Mouse (Mus musculus) forebrain, embryonic 16.5 days (tissue): ENCODE measurements around the gene Nr2f2. TPM values are rescaled to one million over a fixed set of nuclear protein-coding genes. Genes with fewer than 3 reads are reported as not detected.

ENCODE experiments used
- ATAC-seq: fragments of 200-750 bp; cut with Nextera tagmentation; 2 replicates; pipeline ENCODE4 v1.8.0; 2017; ENCODE audit warnings: mild to moderate bottlenecking, moderate library complexity
- H3K27ac ChIP-seq: fragments of 300-500 bp; sonication (generic); 2 replicates; pipeline ENCODE4 v1.5.1; 2014; ENCODE audit warnings: low read length, control low read depth
- H3K27me3 ChIP-seq: fragments of 300-500 bp; sonication (generic); replicated peaks from 2 replicates; pipeline ENCODE4 v1.6.1; 2014; ENCODE audit warnings: low read length; ENCODE audit not compliant: control insufficient read depth, insufficient read depth
- H3K36me3 ChIP-seq: fragments of 300-500 bp; sonication (generic); 2 replicates; pipeline ENCODE4 v1.6.1; 2014; ENCODE audit not compliant: control insufficient read depth, insufficient read depth
- H3K4me1 ChIP-seq: fragments of 300-500 bp; sonication (generic); replicated peaks from 2 replicates; pipeline ENCODE4 v1.6.1; 2014; ENCODE audit warnings: low read length; ENCODE audit not compliant: control insufficient read depth, insufficient read depth
- H3K4me2 ChIP-seq: fragments of 300-500 bp; sonication (generic); 2 replicates; pipeline ENCODE4 v1.6.1; 2014; ENCODE audit warnings: mild to moderate bottlenecking, low read length, control low read depth
- H3K4me3 ChIP-seq: fragments of 300-500 bp; sonication (generic); replicated peaks from 2 replicates; pipeline ENCODE4 v1.5.1; 2014; ENCODE audit warnings: mild to moderate bottlenecking, low read length, control low read depth
- H3K9ac ChIP-seq: fragments of 300-500 bp; sonication (generic); replicated peaks from 2 replicates; pipeline ENCODE4 v1.6.1; 2014; ENCODE audit warnings: low read depth, low read length, control low read depth
- H3K9me3 ChIP-seq: fragments of 300-500 bp; sonication (generic); 2 replicates; pipeline ENCODE4 v1.6.1; 2016; ENCODE audit warnings: low read length; ENCODE audit not compliant: control insufficient read depth
- whole genome bisulfite sequencing: fragments of 180-500 bp; shearing (Covaris S2); extraction: QIAGEN DNeasy Blood & Tissue Kit; methylation state at CpG from one replicate; pipeline ENCODE4 v1.1.7; 2014; 5-methylcytosine and 5-hydroxymethylcytosine counted together
- polyA plus RNA-seq: library from polyadenylated mRNA; unstranded; fragments of >200 nt; fragmentation: Nextera tagmentation; extraction: Ambion mirVana; gene quantifications from 2 replicates; pipeline ENCODE4 v1.2.1, GENCODE M21; 2015

Gene Nr2f2
- polyA plus RNA-seq, 1 experiment from 2014 or later = 88.4 TPM

- H3K9ac ChIP-seq = peak overlapping the region; percentile 4
- no peaks in the 10 kb centered on the region for H3K36me3 ChIP-seq
- H3K9me3 ChIP-seq = no peaks in the 10 kb centered on the region
- H3K27ac ChIP-seq = peak overlapping the region; percentile 54
- peak overlapping the region; percentile 32 for H3K4me2 ChIP-seq
- ATAC-seq = peak; percentile 51
- H3K4me1 ChIP-seq = peaks cover 22% of the 10 kb centered on the region; the same call in 1 of the 2 replicates
- peak overlapping the region; percentile 33 for H3K4me3 ChIP-seq
- H3K27me3 ChIP-seq = peaks cover 76% of the 10 kb centered on the region
- WGBS = under 1% methylated on average over 48 of the region's 48 CpGs
Observed at GRCm38 (mm10) chr7:70331243-70332063, 35.1 kb downstream of the Nr2f2 start.

- no peaks in the 10 kb centered on the region for H3K36me3 ChIP-seq
- H3K9me3 ChIP-seq = no peaks in the 10 kb centered on the region
- ATAC-seq = no peak; the same call in 1 of the 2 replicates
- peak overlapping the region; percentile 54 for H3K27ac ChIP-seq
- H3K4me1 ChIP-seq = peaks cover 22% of the 10 kb centered on the region; the same call in 1 of the 2 replicates
- 0 out of 2 replicates have a peak overlapping the region, but pooled peaks have one; percentile 15 for H3K9ac ChIP-seq
- WGBS = under 1% methylated on average over 19 of the region's 19 CpGs
- H3K4me3 ChIP-seq = peak overlapping the region; percentile 17
- peaks cover 75% of the 10 kb centered on the region for H3K27me3 ChIP-seq
- peak overlapping the region; percentile 32 for H3K4me2 ChIP-seq
Observed at GRCm38 (mm10) chr7:70330761-70331242, 35.7 kb downstream of the Nr2f2 start.

GRCm38 (mm10) chr7:70330207-70330562 lies 36.4 kb downstream of the Nr2f2 start:
- Histone ChIP-seq H3K27me3 (peaks cover 73% of the 10 kb centered on the region), H3K4me3 (no peak overlapping the region)
- WGBS = 4% methylated on average over 12 of the region's 12 CpGs

GRCm38 (mm10) chr7:70329521-70330206 lies 36.9 kb downstream of the Nr2f2 start:
- H3K9me3 ChIP-seq = no peaks in the 10 kb centered on the region
- no peak overlapping the region for H3K4me3 ChIP-seq
- ATAC-seq = no peak
- peak overlapping the region; percentile 32; the same call in 1 of the 2 replicates for H3K4me2 ChIP-seq
- peaks cover 72% of the 10 kb centered on the region for H3K27me3 ChIP-seq
- H3K27ac ChIP-seq = peak overlapping the region; percentile 56
- H3K36me3 ChIP-seq = no peaks in the 10 kb centered on the region
- H3K4me1 ChIP-seq = peaks cover 21% of the 10 kb centered on the region; the same call in 1 of the 2 replicates
- WGBS = 5% methylated on average over 19 of the region's 19 CpGs
- no peak overlapping the region for H3K9ac ChIP-seq

More at GRCm38 (mm10) chr7:70330207-70330562, 36.4 kb downstream of the Nr2f2 start:
- Histone ChIP-seq H3K4me1 (peaks cover 22% of the 10 kb centered on the region; the same call in 1 of the 2 replicates), H3K36me3 (no peaks in the 10 kb centered on the region), H3K27ac (peak overlapping the region; percentile 56), H3K4me2 (peak overlapping the region; percentile 32), H3K9me3 (no peaks in the 10 kb centered on the region), H3K9ac (no peak overlapping the region)
- no peak for ATAC-seq

GRCm38 (mm10) chr7:70329037-70329516 lies 37.5 kb downstream of the Nr2f2 start:
- no peak for ATAC-seq
- no peak overlapping the region for H3K27ac ChIP-seq
- no peak overlapping the region for H3K9ac ChIP-seq
- no peak overlapping the region for H3K4me2 ChIP-seq
- peaks cover 18% of the 10 kb centered on the region; the same call in 1 of the 2 replicates for H3K4me1 ChIP-seq
- peaks cover 75% of the 10 kb centered on the region for H3K27me3 ChIP-seq
- WGBS = 5% methylated on average over 6 of the region's 6 CpGs
- H3K9me3 ChIP-seq = no peaks in the 10 kb centered on the region
- no peak overlapping the region for H3K4me3 ChIP-seq
- H3K36me3 ChIP-seq = no peaks in the 10 kb centered on the region

- H3K4me3 ChIP-seq = no peak overlapping the region
- peaks cover 76% of the 10 kb centered on the region for H3K27me3 ChIP-seq
- WGBS = 13% methylated on average over 10 of the region's 10 CpGs
- no peak overlapping the region for H3K27ac ChIP-seq
- no peak overlapping the region for H3K9ac ChIP-seq
- peaks cover 18% of the 10 kb centered on the region; the same call in 1 of the 2 replicates for H3K4me1 ChIP-seq
- no peaks in the 10 kb centered on the region for H3K36me3 ChIP-seq
- no peak overlapping the region for H3K4me2 ChIP-seq
- no peak for ATAC-seq
- no peaks in the 10 kb centered on the region for H3K9me3 ChIP-seq
Observed at GRCm38 (mm10) chr7:70328206-70329036, 38.1 kb downstream of the Nr2f2 start.

- H3K27me3 ChIP-seq = peaks cover 76% of the 10 kb centered on the region
- H3K4me3 ChIP-seq = no peak overlapping the region
- H3K9me3 ChIP-seq = no peaks in the 10 kb centered on the region
- H3K4me2 ChIP-seq = no peak overlapping the region
- ATAC-seq = no peak
- H3K36me3 ChIP-seq = no peaks in the 10 kb centered on the region
- peaks cover 18% of the 10 kb centered on the region; the same call in 1 of the 2 replicates for H3K4me1 ChIP-seq
- H3K27ac ChIP-seq = no peak overlapping the region
- 10% methylated on average over 2 of the region's 2 CpGs for WGBS
- no peak overlapping the region for H3K9ac ChIP-seq
Observed at GRCm38 (mm10) chr7:70327191-70327590, 39.3 kb downstream of the Nr2f2 start.

- H3K9me3 ChIP-seq = no peaks in the 10 kb centered on the region
- H3K4me1 ChIP-seq = peaks cover 11% of the 10 kb centered on the region; the same call in 1 of the 2 replicates
- no peak overlapping the region for H3K9ac ChIP-seq
- H3K36me3 ChIP-seq = no peaks in the 10 kb centered on the region
- ATAC-seq = no peak
- no peak overlapping the region for H3K4me3 ChIP-seq
- 2% methylated on average over 21 of the region's 21 CpGs for WGBS
- H3K27ac ChIP-seq = no peak overlapping the region
- H3K27me3 ChIP-seq = peaks cover 78% of the 10 kb centered on the region
- H3K4me2 ChIP-seq = no peak overlapping the region
Observed at GRCm38 (mm10) chr7:70326176-70327035, 40.1 kb downstream of the Nr2f2 start.
